Mouse (Mus musculus): Measurements from ENCODE around the gene Dab2ip. TPM values are rescaled to one million over a fixed set of nuclear protein-coding genes. Genes with fewer than 3 reads are reported as not detected.
A peak's percentile ranks its signal among the peaks of the same experiment; 100 is the strongest.

Dab2ip gene
- total and polyA plus RNA-seq, 3 experiments, result 4.0 to 9.9 TPM; not detected in 1

DNA sequence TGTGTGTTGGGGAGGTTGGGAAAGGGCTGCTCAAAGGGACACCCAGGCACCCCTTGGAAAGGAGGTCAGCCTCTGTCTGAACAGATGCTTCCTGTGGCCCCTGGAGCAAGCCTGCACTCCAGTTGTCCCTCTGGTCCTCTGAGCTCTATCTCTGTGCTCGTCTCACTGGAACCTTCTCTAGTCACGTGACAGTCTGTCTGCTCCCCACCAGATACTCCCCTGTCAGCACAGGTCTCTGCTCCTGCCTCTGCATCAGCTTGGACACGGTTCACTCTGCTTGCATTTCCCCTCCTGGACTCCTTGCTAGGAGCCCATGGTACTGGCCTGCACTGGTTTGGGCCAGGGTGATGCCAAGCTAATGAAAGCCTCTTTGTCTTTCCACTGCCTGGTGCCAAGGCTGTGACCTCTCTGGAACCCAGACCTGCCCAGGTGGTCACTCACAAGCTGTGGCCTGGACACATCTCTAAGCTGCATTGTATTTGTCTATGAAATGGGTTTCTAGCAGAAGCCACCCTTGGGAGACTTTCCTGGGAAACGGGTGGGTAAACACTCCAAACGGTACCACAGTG, 1.1 kb upstream of the Dab2ip start:
- Histone ChIP-seq H3K36me3 (ENCODE audit: control insufficient read depth in 1 of 2, insufficient read depth in 2 of 2, low read length in 2 of 2) (no peaks in the 10 kb centered on the region), H3K4me3 (ENCODE audit: control insufficient read depth in 1 of 2, insufficient read depth in 1 of 2, low read depth in 2 of 2, low read length in 2 of 2) (no peak overlapping the region), H3K27ac (ENCODE audit: control insufficient read depth, low read depth, low read length) (no peak overlapping the region), H3K9me3 (replicated peaks; ENCODE audit: insufficient read depth, low read length) (no peaks in the 10 kb centered on the region), H3K27me3 (ENCODE audit: control insufficient read depth in 1 of 2, insufficient read depth in 2 of 2, low read length in 2 of 2) (peaks cover 0 to 4% of the 10 kb centered on the region in 2 experiments; a peak in 1 of 4 replicates), H3K4me1 (ENCODE audit: control insufficient read depth in 1 of 2, insufficient read depth in 2 of 2, low read length in 2 of 2) (0 out of 4 replicates have a peak, but pooled peaks cover 0 to 3% of the 10 kb centered on the region in 2 experiments), H3K79me2 (ENCODE audit: control insufficient read depth, insufficient read depth, low read length, poor library complexity) (no peaks in the 10 kb centered on the region), H3K9ac (ENCODE audit: control insufficient read depth, low read depth, low read length, poor library complexity, severe bottlenecking) (no peak overlapping the region)
- no peak for DNase-seq (ENCODE audit: low read depth, low spot score)
- TF ChIP-seq USF1 (IDR thresholded peaks at IDR 0.05; ENCODE audit: low read depth, low read length) (peak; percentile 65), UBTF (IDR thresholded peaks at IDR 0.05; ENCODE audit: borderline replicate concordance, insufficient read depth, low read depth, low read length) (no peak)

DNA sequence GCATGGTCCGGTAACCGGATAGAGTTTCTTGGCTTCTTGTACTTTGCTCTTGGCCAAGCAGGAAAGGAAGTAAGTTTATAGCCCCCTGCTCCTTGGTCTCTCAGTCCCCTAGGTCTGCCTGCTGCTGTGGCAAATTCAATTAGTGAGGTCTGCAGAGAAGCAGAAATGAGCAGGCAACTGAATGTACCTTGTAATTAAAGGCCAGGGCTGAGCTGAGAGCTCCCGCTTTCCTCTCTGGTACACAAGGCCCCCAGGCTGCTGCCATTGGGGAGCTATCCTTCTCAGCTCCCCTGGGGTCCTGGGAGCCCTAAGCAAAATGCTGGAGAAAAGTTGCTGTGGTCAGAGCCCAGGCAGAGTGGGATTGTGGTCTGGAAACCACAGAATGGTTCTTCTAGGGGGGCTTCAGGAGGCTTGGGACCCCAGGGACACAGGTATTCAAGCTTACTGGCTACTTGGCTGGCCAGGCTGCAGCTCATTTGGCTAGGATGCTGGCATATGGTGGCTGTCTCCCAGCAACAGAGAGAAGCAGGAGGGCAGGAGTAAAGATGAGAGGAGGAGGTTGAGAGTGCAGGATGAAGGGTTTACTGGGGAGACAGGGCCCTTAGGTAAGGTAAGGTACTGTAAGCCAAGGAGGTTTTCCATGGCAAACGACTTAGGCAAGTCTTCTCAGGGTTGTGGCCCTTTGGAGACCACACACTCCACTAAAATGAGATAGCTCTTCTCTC, 922 bp downstream of the Dab2ip start:
- Histone ChIP-seq H3K27ac (ENCODE audit: control insufficient read depth, low read depth, low read length) (no peak overlapping the region), H3K79me2 (ENCODE audit: control insufficient read depth, insufficient read depth, low read length, poor library complexity) (no peaks in the 10 kb centered on the region), H3K9me3 (replicated peaks; ENCODE audit: insufficient read depth, low read length) (no peaks in the 10 kb centered on the region), H3K36me3 (ENCODE audit: control insufficient read depth in 1 of 2, insufficient read depth in 2 of 2, low read length in 2 of 2) (no peaks in the 10 kb centered on the region), H3K9ac (ENCODE audit: control insufficient read depth, low read depth, low read length, poor library complexity, severe bottlenecking) (no peak overlapping the region), H3K4me3 (ENCODE audit: control insufficient read depth in 1 of 2, insufficient read depth in 1 of 2, low read depth in 2 of 2, low read length in 2 of 2) (no peak overlapping the region), H3K4me1 (ENCODE audit: control insufficient read depth in 1 of 2, insufficient read depth in 2 of 2, low read length in 2 of 2) (peaks cover 2 to 9% of the 10 kb centered on the region in 2 experiments; a peak in 1 of 4 replicates), H3K27me3 (ENCODE audit: control insufficient read depth in 1 of 2, insufficient read depth in 2 of 2, low read length in 2 of 2) (no peaks in the 10 kb centered on the region)
- no peak for DNase-seq (ENCODE audit: low read depth, low spot score)
- TF ChIP-seq MYB (IDR thresholded peaks at IDR 0.05; ENCODE audit: low read depth, low read length), result no peak
- no peak for TF ChIP-seq ETS1 (IDR thresholded peaks at IDR 0.05; ENCODE audit: low read depth, low read length)
- TF ChIP-seq TCF12 (IDR thresholded peaks at IDR 0.05; ENCODE audit: low read depth, low read length), result no peak
- TF ChIP-seq TBP (IDR thresholded peaks at IDR 0.05; ENCODE audit: low read depth, low read length), result no peak
- no peak for TF ChIP-seq ZMIZ1 (IDR thresholded peaks at IDR 0.05; ENCODE audit: low read depth, low read length)
- TF ChIP-seq USF1 (IDR thresholded peaks at IDR 0.05; ENCODE audit: low read depth, low read length), result no peak
- TF ChIP-seq SMC3 (IDR thresholded peaks at IDR 0.05; ENCODE audit: low read depth, low read length), result no peak
- no peak for TF ChIP-seq NRF1 (IDR thresholded peaks at IDR 0.05; ENCODE audit: insufficient read depth, low read depth, low read length, poor library complexity, severe bottlenecking)
- TF ChIP-seq JUND (IDR thresholded peaks at IDR 0.05; ENCODE audit: low read depth, low read length), result no peak
- no peak for TF ChIP-seq POLR2AphosphoS2 (IDR thresholded peaks at IDR 0.05; ENCODE audit: low read length)

DNA sequence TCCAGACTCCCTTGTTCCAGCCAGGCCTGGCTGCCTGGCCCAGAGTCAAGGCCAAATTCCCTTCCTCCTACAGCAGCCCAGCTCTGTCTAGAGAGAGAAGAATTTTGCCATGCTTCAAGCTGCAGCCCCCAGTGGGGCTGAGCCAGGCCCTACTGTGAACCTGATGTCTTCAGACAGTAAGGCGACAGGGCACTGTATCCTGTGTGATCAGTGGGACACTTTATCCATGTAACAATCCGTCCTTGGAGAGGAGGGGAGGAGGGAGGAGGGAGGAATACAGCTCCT, 1.4 kb downstream of the Dab2ip start:
- H3K79me2 ChIP-seq (ENCODE audit: control insufficient read depth, insufficient read depth, low read length, poor library complexity), result no peaks in the 10 kb centered on the region
- H3K9ac ChIP-seq (ENCODE audit: control insufficient read depth, low read depth, low read length, poor library complexity, severe bottlenecking), result no peak overlapping the region
- no peak overlapping the region for H3K4me3 ChIP-seq (ENCODE audit: control insufficient read depth in 1 of 2, insufficient read depth in 1 of 2, low read depth in 2 of 2, low read length in 2 of 2)
- H3K4me1 ChIP-seq (ENCODE audit: control insufficient read depth in 1 of 2, insufficient read depth in 2 of 2, low read length in 2 of 2), result peaks cover 2 to 9% of the 10 kb centered on the region in 2 experiments; a peak in 2 of 4 replicates
- H3K36me3 ChIP-seq (ENCODE audit: control insufficient read depth in 1 of 2, insufficient read depth in 2 of 2, low read length in 2 of 2), result no peaks in the 10 kb centered on the region
- no peak for TF ChIP-seq EP300 (IDR thresholded peaks at IDR 0.05; ENCODE audit: low read depth in 1 of 2, low read length in 2 of 2)
- no peak for TF ChIP-seq CHD2 (IDR thresholded peaks at IDR 0.05; ENCODE audit: low read length)
- no peak for TF ChIP-seq POLR2AphosphoS5 (IDR thresholded peaks at IDR 0.05; ENCODE audit: borderline replicate concordance, low read depth, low read length)
- no peak for TF ChIP-seq BHLHE40 (IDR thresholded peaks at IDR 0.05; ENCODE audit: borderline replicate concordance, low read depth, low read length)
- TF ChIP-seq RCOR1 (IDR thresholded peaks at IDR 0.05; ENCODE audit: low read depth, low read length), result no peak
- TF ChIP-seq USF1 (IDR thresholded peaks at IDR 0.05; ENCODE audit: low read depth, low read length), result no peak
- no peak for TF ChIP-seq SMC3 (IDR thresholded peaks at IDR 0.05; ENCODE audit: low read depth, low read length)
- TF ChIP-seq RAD21 (IDR thresholded peaks at IDR 0.05; ENCODE audit: low read depth, low read length), result no peak
- no peak for TF ChIP-seq USF2 (IDR thresholded peaks at IDR 0.05; ENCODE audit: borderline replicate concordance in 1 of 2, insufficient read depth in 1 of 2, low read depth in 1 of 2, low read length in 2 of 2)
- TF ChIP-seq ZC3H11A (IDR thresholded peaks at IDR 0.05; ENCODE audit: low read depth, low read length), result no peak
- TF ChIP-seq UBTF (IDR thresholded peaks at IDR 0.05; ENCODE audit: borderline replicate concordance, insufficient read depth, low read depth, low read length), result no peak
- TF ChIP-seq SIN3A (IDR thresholded peaks at IDR 0.05; ENCODE audit: low read length), result no peak
- no peak for TF ChIP-seq ZMIZ1 (IDR thresholded peaks at IDR 0.05; ENCODE audit: low read depth, low read length)
- no peak for TF ChIP-seq CTCF (IDR thresholded peaks at IDR 0.05 in 2 of 3, conservative IDR thresholded peaks at IDR 0.05 in 1 of 3; ENCODE audit: control insufficient read depth in 1 of 3, insufficient read depth in 1 of 3, low read depth in 2 of 3, low read length in 3 of 3, poor library complexity in 1 of 3, severe bottlenecking in 1 of 3)
- no peak for TF ChIP-seq JUND (IDR thresholded peaks at IDR 0.05; ENCODE audit: low read depth, low read length)
- no peak for TF ChIP-seq MYC (IDR thresholded peaks at IDR 0.05; ENCODE audit: low read depth, low read length)
- no peak for TF ChIP-seq GATA1 (IDR thresholded peaks at IDR 0.05; ENCODE audit: low read depth, low read length)
- TF ChIP-seq NRF1 (IDR thresholded peaks at IDR 0.05; ENCODE audit: insufficient read depth, low read depth, low read length, poor library complexity, severe bottlenecking), result no peak
- DNase-seq (ENCODE audit: low read depth, low spot score), result no peak
- no peaks in the 10 kb centered on the region for H3K9me3 ChIP-seq (replicated peaks; ENCODE audit: insufficient read depth, low read length)
- H3K27ac ChIP-seq (ENCODE audit: control insufficient read depth, low read depth, low read length), result no peak overlapping the region
- no peaks in the 10 kb centered on the region for H3K27me3 ChIP-seq (ENCODE audit: control insufficient read depth in 1 of 2, insufficient read depth in 2 of 2, low read length in 2 of 2)
